Comparison of ENCODE assay signal across 32 mouse cellular contexts in the genomic region with DNA sequence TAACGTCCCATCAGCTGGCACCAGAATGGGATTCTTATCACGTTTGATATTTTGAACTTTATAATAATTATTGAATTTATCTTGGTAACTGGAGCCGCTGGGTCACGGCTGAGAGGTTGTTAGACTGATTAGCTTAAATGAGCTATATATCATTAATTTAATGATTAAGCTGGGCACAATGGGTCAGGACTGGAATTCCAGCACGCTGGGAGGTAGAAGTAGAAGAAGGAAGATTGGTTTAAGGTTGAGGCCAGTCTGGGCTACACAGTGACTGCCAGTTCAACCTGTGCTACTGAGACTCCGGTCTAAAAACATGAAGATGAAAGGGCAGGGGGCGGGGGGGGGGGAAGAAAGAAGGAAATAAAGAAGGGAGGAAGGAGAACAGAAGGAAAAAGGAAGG. TPM values are rescaled to one million over a fixed set of nuclear protein-coding genes. Genes with fewer than 3 reads are reported as not detected.
DNase-seq lines count a peak whose midpoint lies in the region; ATAC-seq and TF ChIP-seq lines count a peak whose summit lies in the region.
"Had no signal": no experiment of that assay in that cellular context is flagged by ENCODE, and none has a peak within 500 bp of the region (broad histone marks: within the 10 kb centered on the region; RNA-seq: fewer than 3 reads in every experiment).

No protein-coding gene starts in this region.

- intact Hi-C loops in heart, adult 2 months (cut with DNase I) = no loop called here

- H3K4me1 ChIP-seq in kidney, embryonic 16.5 days (ENCODE audit: insufficient read depth, low read length) = no peaks in the 10 kb centered on the region
- no peaks in the 10 kb centered on the region for H3K4me1 ChIP-seq in heart, adult 2 months (ENCODE audit: control insufficient read depth, insufficient read depth, low read length)
- H3K4me1 ChIP-seq: embryonic facial prominence, embryonic 13.5 days; forebrain, embryonic 12.5 days; forebrain, embryonic 15.5 days; heart, embryonic 12.5 days; heart, embryonic 15.5 days had no signal

- H3K27me3 ChIP-seq in kidney, embryonic 16.5 days (ENCODE audit: insufficient read depth, low read length) = peaks cover 18% of the 10 kb centered on the region; the same call in 1 of the 2 replicates
- no peaks in the 10 kb centered on the region for H3K27me3 ChIP-seq in heart, adult 2 months (ENCODE audit: control insufficient read depth, insufficient read depth, low read length)
- H3K27me3 ChIP-seq: embryonic facial prominence, embryonic 13.5 days; forebrain, embryonic 12.5 days; forebrain, embryonic 15.5 days had no signal

- no peak overlapping the region for H3K4me3 ChIP-seq in kidney, embryonic 16.5 days (ENCODE audit: low read length)
- H3K4me3 ChIP-seq in heart, adult 2 months = no peak overlapping the region
- H3K4me3 ChIP-seq: embryonic facial prominence, embryonic 10.5 days; embryonic facial prominence, embryonic 13.5 days; erythroblast, embryonic 14.5 days; forebrain, embryonic 12.5 days; forebrain, embryonic 15.5 days; heart, embryonic 12.5 days; heart, embryonic 15.5 days had no signal

- H3K27ac ChIP-seq in kidney, embryonic 16.5 days (ENCODE audit: low read length) = no peak overlapping the region
- H3K27ac ChIP-seq in heart, adult 2 months = no peak overlapping the region
- H3K27ac ChIP-seq: embryonic facial prominence, embryonic 10.5 days; embryonic facial prominence, embryonic 13.5 days; forebrain, embryonic 12.5 days; forebrain, embryonic 15.5 days; heart, embryonic 15.5 days; hindbrain, embryonic 14.5 days; hindbrain, postnatal 0 days had no signal

- no peak overlapping the region for H3K4me2 ChIP-seq in kidney, embryonic 16.5 days (replicated peaks; ENCODE audit: low read depth, low read length)
- H3K4me2 ChIP-seq: embryonic facial prominence, embryonic 13.5 days; forebrain, embryonic 12.5 days; forebrain, embryonic 15.5 days; heart, embryonic 12.5 days; heart, embryonic 15.5 days; hindbrain, embryonic 14.5 days had no signal

- no peak for TF ChIP-seq POLR2A in heart, adult 2 months (IDR thresholded peaks at IDR 0.05; ENCODE audit: insufficient read depth, low read depth, low read length)

- no peak for TF ChIP-seq EP300 in heart, adult 2 months (IDR thresholded peaks at IDR 0.05; ENCODE audit: insufficient read depth, low read depth, low read length)

- peak; percentile 24 to 52 for DNase-seq in kidney, adult 8-10 months
- no peak for DNase-seq in kidney, postnatal 10 days
- peak; percentile 4 to 41 for DNase-seq in kidney, postnatal 25 days
- no peak for DNase-seq in heart, adult 2 months
- DNase-seq in adipocyte (ENCODE audit: low spot score) = no peak
- DNase-seq: adrenal gland, adult 8-10 months; adrenal gland, postnatal 25 days; cerebellum, adult 11-12 months; cerebellum, adult 8-10 months; cerebellum, postnatal 10 days; cerebellum, postnatal 36 days; embryo, embryonic 11 days; gastrocnemius, postnatal 10 days; heart, postnatal 10 days; heart, postnatal 4 days had no signal

- no peak overlapping the region for H3K9ac ChIP-seq in kidney, embryonic 16.5 days (replicated peaks; ENCODE audit: low read length)
- H3K9ac ChIP-seq in heart, adult 2 months (ENCODE audit: low read depth, low read length) = no peak overlapping the region
- H3K9ac ChIP-seq: embryonic facial prominence, embryonic 13.5 days; forebrain, embryonic 12.5 days; forebrain, embryonic 15.5 days; heart, embryonic 12.5 days; heart, embryonic 15.5 days; hindbrain, embryonic 14.5 days had no signal

- H3K36me3 ChIP-seq in kidney, embryonic 16.5 days (ENCODE audit: insufficient read depth, low read length) = no peaks in the 10 kb centered on the region
- H3K36me3 ChIP-seq in heart, adult 2 months (ENCODE audit: control insufficient read depth, insufficient read depth, low read length) = no peaks in the 10 kb centered on the region
- H3K36me3 ChIP-seq: embryonic facial prominence, embryonic 10.5 days; embryonic facial prominence, embryonic 13.5 days; forebrain, embryonic 12.5 days; forebrain, embryonic 15.5 days; heart, embryonic 12.5 days; heart, embryonic 15.5 days had no signal

- no peaks in the 10 kb centered on the region for H3K79me2 ChIP-seq in heart, adult 2 months (replicated peaks; ENCODE audit: control insufficient read depth, insufficient read depth, low read length)

- no peak for TF ChIP-seq CTCF in heart, adult 2 months (IDR thresholded peaks at IDR 0.05)

- WGBS in kidney, embryonic 16.5 days = 48% methylated on average over 7 of the region's 7 CpGs
- WGBS in heart, adult 2 months = 65% methylated on average over 7 of the region's 7 CpGs

- peak; percentile 82; the same call in 1 of the 2 replicates for ATAC-seq in kidney, embryonic 16.5 days (ENCODE audit: low FRiP score, low TSS enrichment)
- ATAC-seq: CD4-positive, CD25-positive, alpha-beta regulatory T cell, adult 4 months; forebrain, embryonic 15.5 days; hindbrain, postnatal 0 days had no signal

- H3K9me3 ChIP-seq in kidney, embryonic 16.5 days (ENCODE audit: low read length) = no peaks in the 10 kb centered on the region
- H3K9me3 ChIP-seq: embryonic facial prominence, embryonic 10.5 days; embryonic facial prominence, embryonic 13.5 days; forebrain, embryonic 12.5 days; forebrain, embryonic 15.5 days; heart, embryonic 12.5 days; heart, embryonic 15.5 days had no signal

RNA-seq across cellular contexts. Expression of gene Muc3, which starts 22.4 kb away (rescaled TPM):
- not detected in 2 replicates for polyA plus RNA-seq in kidney, embryonic 16.5 days (2015; fragmentation: Nextera tagmentation; extraction: Ambion mirVana)
- not detected for total RNA-seq in heart, adult 2 months (2021)
- polyA plus RNA-seq in heart, adult 2 months (2012; rRNA removed) = not detected in 2 replicates
- total RNA-seq: adrenal gland, adult 8-10 months; adrenal gland, postnatal 25 days; gastrocnemius, adult 18-20 months; gastrocnemius, postnatal 10 days; gastrocnemius, postnatal 4 days; heart, postnatal 10 days; heart, postnatal 4 days; hindbrain, postnatal 0 days; MEL had no signal
- polyA plus RNA-seq: C2C12; CD4-positive, CD25-positive, alpha-beta regulatory T cell, adult 4 months; cortical plate, adult 2 months; embryonic facial prominence, embryonic 10.5 days; embryonic facial prominence, embryonic 13.5 days; erythroblast, embryonic 14.5 days; forebrain, embryonic 12.5 days; forebrain, embryonic 15.5 days; heart, embryonic 12.5 days; heart, embryonic 15.5 days; hindbrain, embryonic 11.5 days; hindbrain, embryonic 14.5 days; hindbrain, postnatal 0 days had no signal

RNA-seq across cellular contexts. Expression of gene Muc3a, which starts 40.7 kb away (rescaled TPM):
- 0.21 and 0.32 TPM in 2 replicates for polyA plus RNA-seq in kidney, embryonic 16.5 days (2015; fragmentation: Nextera tagmentation; extraction: Ambion mirVana)
- total RNA-seq in heart, adult 2 months (2021) = under 1 TPM; 0.16 to 0.37 TPM
- polyA plus RNA-seq in heart, adult 2 months (2012; rRNA removed) = 0.53 and 0.90 TPM in 2 replicates
- total RNA-seq: hindbrain, postnatal 0 days had no signal
- polyA plus RNA-seq: C2C12; embryonic facial prominence, embryonic 10.5 days; embryonic facial prominence, embryonic 13.5 days; erythroblast, embryonic 14.5 days; forebrain, embryonic 12.5 days; forebrain, embryonic 15.5 days had no signal

RNA-seq across cellular contexts. Expression of gene Trim56, which starts 55.5 kb away (rescaled TPM):
- polyA plus RNA-seq in kidney, embryonic 16.5 days (2015; fragmentation: Nextera tagmentation; extraction: Ambion mirVana) = 9.4 and 11.9 TPM in 2 replicates
- total RNA-seq in heart, adult 2 months (2021) = 10 to 100 TPM; 19.0 to 22.2 TPM
- polyA plus RNA-seq in heart, adult 2 months (2012; rRNA removed) = 6.9 and 7.5 TPM in 2 replicates

Comparison
In these comparisons a context has a peak if more than half of its experiments do, and no peak if none do; other contexts are left out.
1. DNase-seq: peak in kidney, adult 8-10 months (2 of 2) and kidney, postnatal 25 days (2 of 2); none in kidney, postnatal 10 days (single experiment), heart, adult 2 months (0 of 2) and adipocyte (single experiment).